Mouse (Mus musculus) cerebellum, adult 11-12 months (tissue): Measurements from ENCODE around the gene Zup1.
A peak's percentile ranks its signal among the peaks of the same experiment; 100 is the strongest.
"Not testable (repeated sequence)": the region's sequence is repeated elsewhere in the genome, so short reads cannot be mapped to it uniquely, and the experiment has no call there.

Experiments used
- DNase-seq: peaks from one replicate; pipeline ENCODE4 v3.0.0; 2022

Gene Zup1

DNA sequence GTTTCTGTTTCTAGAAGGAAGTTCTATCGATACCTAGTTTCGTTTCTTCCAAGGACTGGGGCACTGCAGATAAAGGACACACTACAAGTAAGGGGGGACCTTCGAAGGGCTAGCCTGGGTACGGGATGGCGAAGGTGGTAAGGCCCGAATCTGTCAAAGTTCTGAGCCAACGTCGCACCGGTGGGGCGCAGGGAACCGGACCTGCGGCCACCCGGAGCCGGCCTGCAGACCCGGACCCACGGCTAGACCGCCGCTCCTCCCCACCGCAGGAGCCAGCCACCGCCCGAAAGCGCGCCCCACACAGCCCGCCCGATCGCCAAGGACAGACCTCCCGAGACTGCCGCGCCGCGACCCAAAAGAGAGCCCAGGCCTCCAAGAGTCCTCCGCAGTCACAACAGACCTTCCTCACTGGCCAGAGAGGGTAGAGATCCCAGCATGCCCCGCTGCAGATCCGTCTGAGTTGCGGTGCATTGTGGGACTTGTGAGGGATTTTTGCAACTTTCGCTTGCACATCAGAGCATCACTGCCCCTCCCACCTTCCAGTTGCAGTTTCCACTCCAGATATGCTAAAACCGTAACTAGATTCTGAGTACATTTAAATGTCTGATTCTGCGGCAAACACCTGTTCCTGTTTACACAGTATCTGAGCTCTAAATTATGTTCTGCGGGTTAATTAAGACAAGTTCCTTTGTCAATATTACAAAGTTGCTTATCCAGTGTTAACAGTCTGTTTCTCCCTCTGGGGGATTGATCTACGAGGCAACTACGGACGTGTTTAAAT, at the start of gene Zup1:
Zup1 (minus strand) TSS at position 467 of the 781 bp plus-strand sequence.
- peak; percentile 76 for DNase-seq

DNA sequence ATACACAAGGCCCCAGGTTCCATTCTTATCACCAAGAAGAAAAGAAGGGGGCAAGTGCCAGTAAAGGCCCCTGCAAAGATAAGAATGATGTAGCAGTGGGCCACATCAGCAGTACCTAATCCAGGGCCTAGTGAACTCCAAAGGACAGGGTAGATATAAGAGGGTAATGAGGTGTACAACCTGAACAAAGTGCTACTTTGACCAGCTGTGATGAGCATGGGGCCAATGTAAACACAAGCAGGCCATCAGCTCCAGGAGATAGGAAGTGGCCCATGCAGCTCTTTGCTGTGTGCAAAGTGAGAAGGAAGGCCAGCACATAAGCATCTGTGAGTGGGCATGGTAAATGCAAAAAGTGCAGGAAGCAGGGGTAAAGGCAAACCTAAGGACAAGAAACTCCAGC, 47.3 kb upstream of the Zup1 start:
- no peak for DNase-seq

DNA sequence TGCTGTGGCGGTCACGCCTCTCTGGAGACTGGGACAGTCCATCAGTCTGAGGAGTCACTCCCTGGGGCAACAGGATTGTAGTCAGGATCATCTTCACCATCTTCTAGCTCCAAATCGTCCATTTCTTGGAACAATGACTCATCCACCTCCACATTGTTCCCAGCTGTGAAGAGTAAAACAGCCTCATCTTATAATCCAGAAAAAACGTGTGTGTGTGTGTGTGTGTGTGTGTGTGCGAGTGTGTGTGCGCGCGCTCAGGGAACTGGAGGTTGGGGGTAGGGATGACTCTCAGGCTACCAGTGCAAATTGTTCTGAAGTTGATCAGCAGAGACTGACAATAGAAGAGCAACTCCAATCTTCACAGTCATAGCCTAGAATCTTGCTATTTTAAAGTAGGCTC, 45.6 kb upstream of the Zup1 start:
- DNase-seq = not testable (repeated sequence)

DNA sequence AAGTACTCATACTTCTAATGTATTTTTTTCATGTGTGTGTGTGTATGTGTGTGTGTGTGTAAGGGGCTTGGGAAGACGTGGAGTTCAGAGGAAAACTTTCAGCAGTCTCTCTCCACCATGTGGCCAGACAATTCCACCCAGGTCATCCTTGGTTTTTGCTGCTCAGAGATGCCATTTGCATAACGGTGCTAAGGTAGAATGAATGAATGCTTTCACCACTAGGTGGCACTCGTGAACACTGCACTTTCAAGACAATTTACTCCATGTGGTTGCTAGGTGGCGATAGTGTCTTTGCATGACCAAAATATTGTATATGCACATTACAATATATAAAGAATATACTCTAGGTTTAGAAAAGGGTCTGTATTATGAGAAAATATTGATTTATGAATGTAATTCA, 35.7 kb upstream of the Zup1 start:
- DNase-seq = peak; percentile 40

DNA sequence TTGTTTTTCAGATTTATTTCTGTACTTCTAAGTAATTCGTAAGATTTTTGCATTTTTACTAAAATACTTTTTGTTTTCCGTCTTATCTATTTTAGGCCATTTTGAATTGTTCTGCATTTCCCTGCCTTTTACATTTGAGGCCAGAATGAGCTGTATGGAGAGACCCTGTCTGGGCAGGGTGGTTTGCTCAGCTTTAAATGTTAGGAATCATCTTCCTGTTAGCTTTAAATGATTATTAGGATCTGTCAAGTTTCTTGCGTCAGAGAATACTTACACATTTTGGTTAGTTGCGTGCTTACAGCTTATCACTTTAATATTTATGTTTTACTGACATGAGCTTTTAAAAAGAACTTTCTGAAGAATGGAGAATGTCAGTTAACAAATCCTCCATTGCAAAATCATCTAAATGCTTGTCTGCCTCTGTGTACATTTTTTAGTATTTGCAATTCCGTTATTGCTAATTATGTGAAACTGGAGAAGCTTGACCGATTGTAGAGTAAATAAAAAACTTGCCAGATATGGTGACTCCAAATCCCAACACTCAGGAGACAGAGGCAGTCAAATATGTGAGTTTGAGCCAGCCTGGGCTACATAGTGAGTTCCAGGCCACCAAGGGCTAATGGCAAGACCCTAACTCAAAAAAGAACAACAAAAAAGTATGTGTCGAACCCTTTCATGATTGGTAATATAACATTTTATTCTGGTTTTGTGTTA, 23.9 kb upstream of the Zup1 start:
- DNase-seq = no peak

DNA sequence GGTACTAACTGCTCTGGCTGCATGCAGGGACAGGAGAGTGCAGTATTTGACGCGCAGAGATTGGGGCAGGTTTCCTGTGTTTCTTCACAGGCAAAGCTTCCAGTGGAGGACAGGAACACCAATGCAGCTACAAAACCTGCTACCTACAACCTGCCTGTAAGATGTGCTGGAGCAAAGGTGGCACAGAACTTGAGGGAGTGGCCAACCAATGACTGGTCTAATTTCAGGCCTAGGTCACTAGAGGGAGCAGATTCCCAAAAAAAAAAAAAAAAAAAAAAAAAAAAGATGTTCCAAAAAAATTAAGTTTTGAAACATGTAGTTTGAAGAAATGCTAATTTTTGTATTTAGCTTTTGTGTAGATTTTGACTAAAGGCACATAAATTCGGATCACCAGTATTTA, 1.4 kb upstream of the Zup1 start:
- DNase-seq = no peak

DNA sequence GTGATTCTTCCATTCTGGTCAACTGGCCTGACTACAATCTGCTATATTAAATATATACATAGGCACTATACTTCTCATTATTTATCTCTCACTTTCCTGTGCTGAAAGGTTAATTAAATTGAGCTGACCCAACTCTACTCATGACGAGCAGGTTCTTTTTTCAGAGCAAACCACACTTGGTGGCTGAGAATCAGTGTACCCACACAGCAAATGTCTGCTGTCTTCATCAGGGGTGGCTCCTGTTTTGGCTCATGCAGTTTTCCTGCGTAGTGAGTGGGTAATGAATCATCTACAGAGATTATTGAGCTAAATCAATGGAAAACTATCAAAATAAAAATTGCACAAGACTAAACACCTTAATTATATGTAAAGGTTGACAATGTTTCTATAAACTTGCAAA, 4.7 kb downstream of the Zup1 start:
- no peak for DNase-seq

DNA sequence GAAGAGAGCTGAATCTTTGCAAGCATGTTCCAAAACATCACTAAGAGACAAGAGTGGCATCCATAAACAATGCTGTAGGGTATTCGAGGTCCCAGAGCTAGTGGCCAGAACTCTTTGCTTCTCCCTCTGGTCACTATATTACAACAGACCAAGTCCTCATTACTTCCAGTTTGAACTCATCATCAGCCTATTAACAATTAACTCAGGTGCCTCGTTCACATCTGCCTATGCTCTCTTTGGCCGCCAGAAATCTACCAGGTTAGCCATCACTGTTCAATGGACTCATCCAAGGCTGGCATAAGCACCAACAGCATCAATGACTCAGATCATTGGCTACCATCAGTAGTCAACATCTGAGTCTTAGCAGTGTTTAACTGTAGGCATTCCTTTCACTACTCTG, 5.7 kb downstream of the Zup1 start:
- no peak for DNase-seq

DNA sequence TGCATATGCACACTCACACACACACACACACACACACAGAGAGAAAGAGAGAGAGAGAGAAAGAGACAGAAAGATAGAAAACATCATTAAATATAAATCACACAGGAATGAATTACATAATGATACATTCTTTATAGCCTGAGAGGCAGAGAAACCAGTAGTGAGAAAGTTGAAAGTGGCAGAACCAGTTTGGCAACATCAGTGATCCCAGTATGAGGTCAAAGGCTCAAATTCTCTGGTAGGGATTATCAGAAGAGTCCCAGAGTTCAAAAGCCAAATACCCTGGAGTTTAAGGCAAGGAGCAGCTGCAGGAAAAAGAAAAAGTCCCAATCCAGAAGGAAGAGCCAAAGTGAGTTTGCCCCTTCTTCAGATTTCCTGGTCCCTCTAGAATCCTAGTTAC, 10.4 kb downstream of the Zup1 start:
- DNase-seq = no peak

DNA sequence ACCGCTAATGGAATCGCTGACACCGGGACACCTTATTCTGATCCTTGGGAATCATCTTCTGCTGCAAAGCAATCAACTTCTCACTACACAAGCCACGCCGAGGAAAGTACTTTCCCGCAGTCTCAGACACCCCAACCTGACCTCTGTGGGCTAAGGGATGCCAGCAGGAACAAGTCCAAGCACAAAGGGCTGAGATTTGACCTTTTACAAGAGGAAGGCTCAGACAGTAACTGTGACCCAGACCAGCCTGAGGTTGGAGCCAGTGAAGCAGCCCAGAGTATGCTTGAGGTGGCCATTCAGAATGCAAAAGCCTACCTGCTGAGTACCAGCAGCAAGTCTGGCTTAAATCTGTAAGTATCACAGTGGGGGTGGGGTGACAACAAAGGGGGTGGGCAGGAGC, 45.6 kb downstream of the Zup1 start:
- no peak for DNase-seq

DNA sequence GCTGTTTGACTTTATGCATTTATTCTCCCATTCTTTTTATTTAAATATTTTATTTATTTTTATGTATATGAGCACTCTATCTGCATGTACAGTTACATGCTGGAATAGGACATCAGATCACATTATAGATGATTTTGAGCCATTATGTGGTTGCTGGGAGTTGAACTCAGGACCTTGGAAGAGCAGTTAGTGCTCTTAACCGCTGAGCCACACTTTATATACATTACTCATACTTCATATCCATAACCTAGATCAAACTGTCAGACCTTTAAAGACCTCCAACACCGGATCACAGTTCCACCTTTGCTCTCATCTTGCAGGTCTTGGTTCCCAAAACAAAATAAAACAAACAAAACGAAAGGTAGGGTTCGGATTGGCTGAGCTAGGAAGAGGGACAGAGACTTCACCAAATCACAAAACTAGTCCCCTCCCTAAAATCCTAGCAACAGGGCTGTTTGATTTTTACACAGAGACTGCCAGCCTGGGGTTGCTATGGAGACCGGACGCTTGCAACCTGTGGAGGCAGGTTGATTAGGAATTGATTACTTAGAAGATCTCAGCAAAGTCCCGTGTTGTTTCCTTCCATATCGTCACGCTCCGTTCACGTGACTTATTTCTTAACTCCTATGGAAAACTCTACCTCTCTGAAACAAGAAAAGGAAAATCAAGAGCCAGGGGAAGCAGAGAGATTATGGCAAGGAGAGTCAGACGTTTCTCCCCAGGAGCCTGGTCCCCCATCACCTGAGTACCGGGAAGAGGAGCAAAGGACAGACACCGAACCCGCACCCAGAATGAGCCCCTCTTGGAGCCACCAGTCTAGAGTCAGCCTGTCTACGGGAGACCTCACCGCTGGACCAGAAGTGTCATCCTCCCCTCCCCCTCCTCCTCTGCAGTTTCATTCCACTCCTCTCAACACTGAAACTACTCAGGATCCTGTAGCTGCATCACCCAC, 46.3 kb downstream of the Zup1 start, which contains the start of gene Rsph4a:
Rsph4a (plus strand) TSS at position 582 of the 952 bp plus-strand sequence.
- no peak for DNase-seq

DNA sequence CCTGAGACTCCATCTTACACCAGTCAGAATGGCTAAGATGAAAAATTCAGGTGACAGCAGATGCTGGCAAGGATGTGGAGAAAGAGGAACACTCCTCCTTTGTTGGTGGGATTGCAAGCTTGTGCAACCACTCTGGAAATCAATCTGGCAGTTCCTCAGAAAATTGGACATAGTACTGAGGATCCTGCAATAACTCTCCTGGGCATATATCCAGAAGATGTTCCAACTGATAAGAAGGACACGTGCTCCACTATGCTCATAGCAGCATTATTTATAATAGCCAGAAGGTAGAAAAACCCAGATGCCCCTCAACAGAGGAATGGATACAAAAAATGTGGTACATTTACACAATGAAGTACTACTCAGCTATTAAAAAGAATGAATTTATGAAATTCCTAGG, 49.5 kb downstream of the Zup1 start:
- not testable (repeated sequence) for DNase-seq

DNA sequence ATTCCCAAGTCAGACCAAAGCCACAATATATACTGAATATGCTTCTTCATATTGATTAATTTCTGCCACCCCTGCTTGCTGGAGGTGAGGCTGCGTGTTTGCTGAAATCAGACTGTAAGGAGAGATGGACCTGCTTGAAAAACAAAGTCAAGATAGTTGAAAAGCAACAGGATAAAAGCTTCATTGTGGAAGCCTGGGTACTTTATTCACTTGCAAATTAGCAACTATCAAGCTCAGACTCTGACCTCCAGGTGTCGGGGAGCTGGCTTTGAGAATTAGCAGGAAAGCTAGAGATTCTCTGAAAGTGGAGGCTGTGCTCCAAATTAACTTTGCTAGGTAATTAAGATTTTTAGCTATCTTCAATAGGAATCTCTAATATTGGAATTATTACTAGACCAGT, 68.7 kb downstream of the Zup1 start:
- not testable (repeated sequence) for DNase-seq

DNA sequence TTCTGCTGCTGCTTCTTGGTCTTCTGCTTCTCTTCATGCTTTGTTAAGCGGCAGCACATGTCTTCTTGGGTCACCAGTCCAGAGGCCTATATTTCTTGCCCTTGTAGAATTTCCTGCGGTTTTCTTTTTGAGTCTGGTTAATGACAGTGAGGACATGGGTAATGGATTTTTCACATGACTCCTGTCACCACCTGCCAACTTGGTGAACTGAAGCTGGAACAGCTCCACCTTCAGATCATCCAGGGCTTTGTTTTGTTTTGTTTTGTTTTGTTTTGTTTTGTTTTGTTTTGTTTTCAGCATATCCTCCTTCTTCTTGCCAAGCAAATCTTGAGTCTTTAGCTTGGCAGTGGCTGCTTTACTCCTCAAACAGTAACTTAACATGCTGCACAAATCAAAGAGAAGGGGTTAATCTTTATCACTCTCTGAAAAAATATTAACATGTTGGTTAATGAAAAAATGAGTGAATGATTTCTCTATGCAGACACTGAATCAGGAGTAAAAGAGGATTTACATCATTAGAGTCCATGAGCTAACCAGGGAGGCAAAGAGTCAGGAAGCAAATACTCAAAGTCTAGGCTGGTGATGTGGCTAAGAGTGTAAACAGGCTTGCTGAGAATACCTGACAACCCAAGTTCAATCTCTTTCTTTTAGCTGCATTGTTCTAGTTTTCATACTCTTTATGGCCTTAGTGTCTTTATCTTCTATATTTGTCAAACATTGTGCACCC, 78.2 kb downstream of the Zup1 start:
- no peak for DNase-seq

DNA sequence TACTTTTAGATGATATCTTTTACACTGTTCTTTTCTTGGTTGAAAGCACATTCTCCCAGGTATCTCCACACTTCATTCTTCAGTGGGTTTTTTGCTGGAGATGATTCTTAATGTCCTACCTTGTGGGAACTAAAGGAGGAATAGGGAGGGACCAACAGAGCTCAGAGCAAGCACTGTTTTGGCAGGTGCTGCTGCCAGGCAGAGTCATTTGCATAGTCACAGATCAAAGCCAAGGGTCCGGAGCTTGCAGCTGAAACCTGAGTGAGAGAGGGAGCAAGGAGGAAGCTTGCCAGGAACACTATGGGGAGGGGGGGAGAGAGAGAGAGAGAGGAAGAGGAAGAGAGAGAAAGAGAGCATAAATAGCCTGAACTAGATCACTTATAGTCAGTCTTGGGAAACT, 80.6 kb downstream of the Zup1 start:
- DNase-seq = no peak
